Mouse (Mus musculus) spleen, adult 2 months (tissue): Measurements from ENCODE around the gene Slc12a8. TPM values are rescaled to one million over a fixed set of nuclear protein-coding genes. Genes with fewer than 3 reads are reported as not detected.
"Not testable (repeated sequence)": the region's sequence is repeated elsewhere in the genome, so short reads cannot be mapped to it uniquely, and the experiment has no call there.

ENCODE experiments used
- DNase-seq, 2 experiments: peaks; one replicate each; pipeline versions ENCODE4 v3.0.0 to v3.0.0-alpha.2; 2012 to 2021; ENCODE audit warnings: low spot score in 2 of 2, low read depth in 1 of 2
- H3K27ac ChIP-seq: fragments of 200-500 bp; 2 replicates; pipeline ENCODE4 v1.5.1; 2012; ENCODE audit warnings: low read length, inconsistent platforms; ENCODE audit not compliant: insufficient read depth
- H3K27me3 ChIP-seq: fragments of 200-500 bp; 2 replicates; pipeline ENCODE4 v1.6.1; 2012; ENCODE audit warnings: mild to moderate bottlenecking, moderate library complexity, low read length, inconsistent platforms; ENCODE audit not compliant: control insufficient read depth, insufficient read depth
- H3K36me3 ChIP-seq: fragments of 200-500 bp; 2 replicates; pipeline ENCODE4 v1.6.1; 2012; ENCODE audit warnings: mild to moderate bottlenecking, low read length, inconsistent platforms; ENCODE audit not compliant: control insufficient read depth, insufficient read depth
- H3K4me1 ChIP-seq: fragments of 200-500 bp; 2 replicates; pipeline ENCODE4 v1.6.1; 2011; ENCODE audit warnings: inconsistent platforms; ENCODE audit not compliant: control insufficient read depth, insufficient read depth, insufficient read length
- H3K4me3 ChIP-seq: fragments of 200-500 bp; 2 replicates; pipeline ENCODE4 v1.5.1; 2011; ENCODE audit warnings: mild to moderate bottlenecking, inconsistent platforms; ENCODE audit not compliant: insufficient read depth, insufficient read length; ENCODE audit errors: extremely low read depth
- CTCF ChIP-seq: fragments of 200-500 bp; IDR thresholded peaks from 2 replicates; pipeline ENCODE4 v1.5.1; 2011; ENCODE audit warnings: mild to moderate bottlenecking, inconsistent platforms; ENCODE audit not compliant: insufficient read depth, insufficient read length, insufficient replicate concordance; ENCODE audit errors: extremely low read depth
- POLR2A ChIP-seq: fragments of 200-500 bp; IDR thresholded peaks from 2 replicates; pipeline ENCODE4 v1.6.1; 2011; ENCODE audit warnings: low read depth, low read length, inconsistent platforms
- WGBS: fragments of 180-500 bp; shearing (Covaris S2); methylation state at CpG from one replicate; pipeline ENCODE4 v1.1.7; 2018; 5-methylcytosine and 5-hydroxymethylcytosine counted together
- polyA plus RNA-seq: library from polyadenylated mRNA; depleted of rRNA; stranded (reverse); fragments of >200 nt; gene quantifications from 2 replicates; pipeline ENCODE4 v1.2.3, GENCODE M21; 2012

Slc12a8 gene
- polyA plus RNA-seq, 1 experiment = 1.2 TPM

DNA sequence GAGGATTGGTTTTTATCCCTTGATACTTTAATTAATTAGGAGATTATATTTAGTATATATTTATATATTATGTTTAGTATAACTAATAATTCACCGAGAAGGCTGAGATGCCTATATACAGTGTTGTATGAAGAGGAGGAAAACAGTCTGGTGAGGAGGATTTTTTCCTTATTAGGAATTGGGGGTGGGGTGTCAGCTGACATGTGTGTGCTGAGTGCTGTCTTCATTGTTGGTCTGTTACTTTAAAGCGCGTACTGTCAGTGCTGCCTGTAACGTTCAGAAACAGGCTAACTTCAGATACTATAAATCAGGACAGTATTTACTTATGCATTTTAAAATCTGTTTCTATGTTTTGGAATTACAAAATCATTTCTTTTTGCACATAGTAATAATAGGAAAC, 29.4 kb upstream of the Slc12a8 start:
- H3K27ac ChIP-seq = no peak overlapping the region
- WGBS = 97% methylated on average over 4 of the region's 4 CpGs
- H3K36me3 ChIP-seq = peaks cover 10% of the 10 kb centered on the region
- no peak overlapping the region for H3K4me3 ChIP-seq
- no peaks in the 10 kb centered on the region for H3K4me1 ChIP-seq
- no peak for TF ChIP-seq POLR2A
- no peak for TF ChIP-seq CTCF
- no peak for DNase-seq
- H3K27me3 ChIP-seq = no peaks in the 10 kb centered on the region

DNA sequence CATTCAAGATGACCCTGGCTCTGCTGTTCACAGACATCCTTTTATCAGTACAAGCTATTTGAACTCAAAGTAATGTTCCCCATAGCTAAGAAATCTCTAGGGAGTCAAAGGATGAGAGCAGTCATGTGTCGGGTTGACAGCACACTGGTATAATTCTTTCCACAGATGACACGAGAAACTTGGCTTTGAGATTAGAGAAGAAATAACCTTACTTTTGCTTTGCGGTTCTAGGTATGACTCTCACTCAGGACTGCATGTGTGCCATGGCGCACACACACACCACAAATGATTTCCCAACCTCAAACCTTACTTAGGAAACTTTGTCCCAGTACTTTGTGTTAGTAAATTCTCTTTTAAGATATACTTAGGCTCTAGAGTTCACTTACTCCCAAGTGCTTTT, 22.8 kb upstream of the Slc12a8 start:
- Histone ChIP-seq H3K4me1 (no peaks in the 10 kb centered on the region), H3K27me3 (no peaks in the 10 kb centered on the region), H3K27ac (no peak overlapping the region), H3K36me3 (peaks cover 15% of the 10 kb centered on the region), H3K4me3 (no peak overlapping the region)
- 90% methylated on average over 4 of the region's 4 CpGs for WGBS
- DNase-seq = no peak
- no peak for TF ChIP-seq CTCF
- no peak for TF ChIP-seq POLR2A

DNA sequence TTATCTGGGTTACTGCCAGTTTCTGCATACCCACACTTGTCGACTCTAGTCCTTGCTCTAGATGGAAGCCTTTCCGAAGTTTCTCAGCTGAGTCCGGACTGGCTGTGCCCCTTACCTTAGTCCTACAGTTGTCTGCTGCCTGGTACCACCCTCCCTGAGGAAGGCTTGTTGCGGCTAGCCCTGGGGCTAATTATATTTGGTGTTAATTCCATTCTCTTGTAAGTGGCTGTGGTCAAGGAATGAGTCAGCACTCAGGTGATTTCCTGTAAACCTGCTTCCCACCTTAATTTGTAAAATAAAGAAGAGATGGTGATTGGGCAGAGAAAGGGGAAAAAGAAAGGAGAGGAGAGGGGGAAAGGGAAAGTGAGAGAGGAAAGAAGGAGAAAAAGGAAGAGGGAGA, 9.0 kb upstream of the Slc12a8 start:
- Histone ChIP-seq H3K27ac (no peak overlapping the region), H3K36me3 (peaks cover 3% of the 10 kb centered on the region), H3K27me3 (no peaks in the 10 kb centered on the region; the same call in 1 of the 2 replicates), H3K4me3 (no peak overlapping the region), H3K4me1 (no peaks in the 10 kb centered on the region)
- no peak for DNase-seq
- 86% methylated on average over 4 of the region's 4 CpGs for WGBS
- TF ChIP-seq CTCF (no peak), POLR2A (no peak)

DNA sequence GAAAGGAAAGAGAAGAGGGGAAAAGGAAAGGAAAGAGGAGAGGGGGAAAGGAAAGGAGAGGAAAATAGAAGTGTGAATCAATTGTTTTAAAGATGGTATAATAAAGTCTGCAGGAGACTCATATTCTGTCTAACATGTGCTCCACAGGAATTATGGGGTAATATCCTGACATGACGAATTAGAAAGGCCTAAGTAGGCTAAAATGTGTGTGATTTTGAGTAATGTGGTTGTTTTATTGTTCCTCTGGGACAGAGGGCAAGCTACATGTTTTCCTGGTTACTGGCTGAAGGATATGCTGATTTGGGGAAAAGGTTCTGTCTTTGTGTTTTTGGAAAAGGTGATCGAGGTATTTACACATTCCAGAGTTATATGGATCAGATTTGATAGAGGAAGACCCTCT, 7.9 kb upstream of the Slc12a8 start:
- not testable (repeated sequence) for H3K4me3 ChIP-seq, H3K4me1 ChIP-seq, H3K27ac ChIP-seq, DNase-seq, H3K36me3 ChIP-seq, H3K27me3 ChIP-seq
- 84% methylated on average over 2 of the region's 2 CpGs for WGBS

DNA sequence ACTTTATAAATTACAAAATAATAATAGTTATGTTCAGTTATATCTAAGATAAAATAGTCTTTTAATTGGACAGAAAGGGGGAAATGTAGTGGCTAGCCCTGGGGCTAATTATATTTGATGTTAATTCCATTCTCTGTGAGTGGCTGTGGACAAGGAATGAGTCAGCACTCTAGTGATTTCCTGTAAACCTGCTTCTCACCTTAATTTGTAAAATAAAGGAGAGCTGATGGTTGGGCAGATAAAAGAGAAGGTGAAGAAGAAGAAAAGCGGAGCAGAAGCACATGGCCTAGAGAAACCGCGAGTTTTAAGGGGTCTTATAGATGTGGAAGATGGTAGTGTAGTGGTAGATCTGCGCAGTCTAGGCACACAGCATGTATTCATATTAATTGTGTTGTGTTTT, 6.3 kb upstream of the Slc12a8 start:
- WGBS = 94% methylated on average over 4 of the region's 4 CpGs
- H3K27ac ChIP-seq, H3K27me3 ChIP-seq, H3K4me1 ChIP-seq, H3K36me3 ChIP-seq, H3K4me3 ChIP-seq, DNase-seq: not testable (repeated sequence)

DNA sequence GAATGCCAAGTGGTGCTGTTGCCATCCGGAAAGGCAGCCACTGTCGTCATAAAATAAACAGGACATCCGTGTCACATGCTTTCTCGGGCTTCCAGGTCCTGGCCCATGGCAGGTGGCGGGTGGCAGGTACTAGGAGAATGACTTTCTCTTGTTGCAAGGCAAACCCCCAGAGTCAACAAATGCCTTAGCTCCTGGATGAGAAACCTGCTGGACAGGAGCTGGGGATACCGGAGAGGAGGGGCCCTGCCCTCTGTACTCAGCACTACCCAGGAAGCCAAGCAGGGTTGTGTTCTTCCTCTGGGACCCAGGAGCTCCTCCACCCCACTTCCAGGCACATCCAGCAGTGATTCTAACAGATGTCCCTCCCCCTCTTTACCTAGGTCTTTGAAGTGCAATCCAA, 4.6 kb upstream of the Slc12a8 start:
- H3K27ac ChIP-seq = no peak overlapping the region

DNA sequence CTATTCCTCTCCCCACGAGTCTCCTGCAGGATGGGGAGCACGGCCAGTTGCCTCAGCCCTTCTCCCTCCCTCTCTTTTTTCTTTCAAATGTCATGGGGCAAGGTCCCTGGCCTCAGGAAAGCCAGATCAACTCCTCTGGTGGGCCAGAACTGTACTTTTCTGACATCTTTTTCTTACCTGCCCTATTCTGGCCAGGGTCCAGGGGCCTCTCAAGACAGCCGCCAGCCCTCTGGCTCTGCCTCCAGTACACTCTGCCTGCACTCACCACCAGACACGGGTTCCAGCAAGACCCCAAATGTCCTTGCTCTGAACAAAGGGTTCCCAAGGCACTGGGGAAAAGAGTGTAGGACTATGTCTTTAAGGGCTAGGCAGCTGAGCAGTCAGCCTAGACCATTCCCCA, 499 bp downstream of the Slc12a8 start:
- Histone ChIP-seq H3K27me3 (no peaks in the 10 kb centered on the region; the same call in 1 of the 2 replicates), H3K4me1 (peaks cover 3% of the 10 kb centered on the region; the same call in 1 of the 2 replicates), H3K36me3 (no peaks in the 10 kb centered on the region), H3K27ac (no peak overlapping the region), H3K4me3 (no peak overlapping the region)
- TF ChIP-seq POLR2A (no peak), CTCF (no peak)
- DNase-seq = no peak
- WGBS = 58% methylated on average over 4 of the region's 4 CpGs

More for the DNA sequence above, 4.6 kb upstream of the Slc12a8 start:
- TF ChIP-seq CTCF (no peak), POLR2A (no peak)
- Histone ChIP-seq H3K27me3 (no peaks in the 10 kb centered on the region; the same call in 1 of the 2 replicates), H3K4me3 (no peak overlapping the region), H3K4me1 (peaks cover 3% of the 10 kb centered on the region; the same call in 1 of the 2 replicates), H3K36me3 (no peaks in the 10 kb centered on the region)
- no peak for DNase-seq
- WGBS = 88% methylated on average over 6 of the region's 6 CpGs

DNA sequence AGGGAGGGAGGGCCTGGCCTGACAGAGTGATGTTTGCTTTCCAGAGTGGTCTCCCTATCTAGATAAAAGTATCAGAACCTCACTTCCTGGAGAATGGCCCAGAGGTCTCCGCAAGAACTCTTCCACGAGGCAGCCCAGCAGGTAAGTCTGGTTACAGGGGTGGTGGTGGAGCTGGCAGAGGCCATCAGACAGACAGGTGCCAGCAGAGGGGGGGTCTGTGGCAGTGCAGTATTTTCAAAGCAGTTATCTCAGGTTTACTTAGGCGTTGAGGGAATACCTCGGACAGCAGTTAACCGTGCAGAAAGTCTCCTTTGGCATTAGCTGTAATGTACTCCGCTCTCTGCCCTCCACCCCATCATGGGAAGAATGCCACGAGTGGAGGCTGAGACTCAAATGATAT, 1.1 kb downstream of the Slc12a8 start:
- H3K4me3 ChIP-seq = no peak overlapping the region
- DNase-seq = no peak
- H3K27ac ChIP-seq = no peak overlapping the region
- H3K36me3 ChIP-seq = no peaks in the 10 kb centered on the region
- TF ChIP-seq CTCF (no peak), POLR2A (no peak)
- WGBS = 84% methylated on average over 7 of the region's 7 CpGs
- peaks cover 3% of the 10 kb centered on the region; the same call in 1 of the 2 replicates for H3K4me1 ChIP-seq
- H3K27me3 ChIP-seq = no peaks in the 10 kb centered on the region
